Mouse (Mus musculus): Measurements from ENCODE around the gene Rxfp1.

Gene Rxfp1

GRCm38 (mm10) chr3:79670556-79670955 lies 67.1 kb downstream of the Rxfp1 start:
- no peak for DNase-seq

GRCm38 (mm10) chr3:79664787-79665408 lies 72.8 kb downstream of the Rxfp1 start:
- peak; percentile 24 for DNase-seq

- no peak for DNase-seq
These were observed 81.0 kb downstream of the Rxfp1 start for GRCm38 (mm10) chr3:79656682-79657081.

- DNase-seq, result no peak
These were observed 85.6 kb downstream of the Rxfp1 start for GRCm38 (mm10) chr3:79652129-79652528.

- peak; percentile 93 for DNase-seq
These were observed 108.3 kb downstream of the Rxfp1 start, which contains the start of gene Etfdh for GRCm38 (mm10) chr3:79629416-79629730. Gene Etfdh, minus strand, starts transcription at chr3:79629500.

GRCm38 (mm10) chr3:79628561-79629415 lies 108.9 kb downstream of the Rxfp1 start, which contains the start of gene 4930579G24Rik:
Gene 4930579G24Rik, plus strand, starts transcription at chr3:79629079.
- DNase-seq, result peak; percentile 100

GRCm38 (mm10) chr3:79628182-79628560 lies 109.5 kb downstream of the Rxfp1 start:
- DNase-seq, result no peak

- no peak for DNase-seq
These were observed 110.0 kb downstream of the Rxfp1 start for GRCm38 (mm10) chr3:79627484-79628181.

GRCm38 (mm10) chr3:79609886-79610285 lies 127.8 kb downstream of the Rxfp1 start:
- DNase-seq, result no peak

GRCm38 (mm10) chr3:79595468-79595867 lies 142.2 kb downstream of the Rxfp1 start:
- no peak for DNase-seq

GRCm38 (mm10) chr3:79591793-79592471 lies 145.7 kb downstream of the Rxfp1 start:
- DNase-seq, result no peak

Data from cerebellum, adult 9-11 months (tissue).